Mouse (Mus musculus): ENCODE results near the gene Gpx4. TPM values are rescaled to one million over a fixed set of nuclear protein-coding genes. Genes with fewer than 3 reads are reported as not detected.

Gpx4 gene
- polyA plus RNA-seq, 1 experiment from 2014 or later: 552 TPM

DNA sequence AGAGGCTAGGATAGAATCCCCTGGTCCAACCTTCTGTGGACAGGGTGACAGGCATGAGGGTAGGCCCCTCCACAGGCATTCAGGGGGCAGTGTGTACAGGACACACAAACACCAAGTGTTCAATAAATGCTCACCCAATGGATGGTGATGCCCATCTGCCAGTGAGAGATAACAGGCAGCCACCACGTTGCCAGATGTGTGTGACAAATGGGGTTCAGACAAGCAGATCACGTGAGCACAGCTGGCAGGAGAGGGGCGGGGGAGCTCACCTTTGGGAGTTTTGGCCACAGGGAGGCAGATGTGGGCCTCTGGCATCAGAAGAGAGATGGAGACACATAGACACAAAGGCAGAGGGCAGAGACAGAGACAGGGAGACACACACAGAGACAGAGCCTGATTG is 34.1 kb downstream of the Gpx4 start:
- ATAC-seq: no peak
- no peak overlapping the region for H3K27ac ChIP-seq (ENCODE audit: low read length)
- no peaks in the 10 kb centered on the region for H3K4me1 ChIP-seq (ENCODE audit: control insufficient read depth, insufficient read depth, low read length)
- H3K9ac ChIP-seq (ENCODE audit: low read depth, low read length): no peak overlapping the region
- H3K4me2 ChIP-seq (ENCODE audit: low read length): no peak overlapping the region
- no peaks in the 10 kb centered on the region for H3K9me3 ChIP-seq (replicated peaks; ENCODE audit: control insufficient read depth, low read length, poor library complexity, severe bottlenecking)
- 80% methylated on average over 3 of the region's 3 CpGs for WGBS
- H3K4me3 ChIP-seq (ENCODE audit: low read depth, low read length): no peak overlapping the region
- no peaks in the 10 kb centered on the region for H3K27me3 ChIP-seq (ENCODE audit: control insufficient read depth, insufficient read depth, low read depth, low read length)
- H3K36me3 ChIP-seq (ENCODE audit: control insufficient read depth, insufficient read depth, low read length): peaks cover 21% of the 10 kb centered on the region; the same call in 1 of the 2 replicates

DNA sequence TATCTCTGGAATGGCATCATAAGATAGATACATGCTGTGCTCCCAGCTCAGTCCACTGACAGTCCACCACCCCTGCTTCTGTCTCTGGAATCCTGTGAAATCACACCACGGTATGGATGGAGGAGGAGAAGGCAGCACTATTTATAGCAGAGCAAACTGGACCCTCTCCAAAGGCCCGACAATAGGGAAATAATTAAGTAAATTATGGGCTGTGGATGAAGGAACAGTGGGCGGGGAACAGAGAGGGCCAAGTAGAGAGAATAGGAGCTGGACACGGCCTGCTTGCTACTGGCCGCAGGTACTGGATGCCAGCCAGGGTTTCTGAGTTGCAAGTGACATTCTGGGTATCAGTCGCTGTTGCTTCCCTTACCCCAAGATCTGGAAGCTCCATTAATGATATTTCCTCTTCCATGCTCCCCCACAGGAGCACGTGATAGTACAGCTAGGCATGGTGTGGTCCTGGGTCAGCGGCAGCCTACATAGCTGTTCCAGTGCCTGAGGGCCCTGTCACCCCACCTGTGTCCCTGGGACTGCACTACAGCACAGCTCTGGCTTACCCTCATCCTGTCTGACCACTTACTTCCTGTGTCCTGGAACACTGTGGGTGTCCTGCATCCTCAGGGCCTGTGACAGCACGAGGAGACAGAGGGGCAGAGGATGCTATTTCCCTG is 38.0 kb downstream of the Gpx4 start:
- H3K27ac ChIP-seq (ENCODE audit: low read length): no peak overlapping the region
- no peaks in the 10 kb centered on the region for H3K4me1 ChIP-seq (ENCODE audit: control insufficient read depth, insufficient read depth, low read length)
- H3K4me2 ChIP-seq (ENCODE audit: low read length): no peak overlapping the region
- no peaks in the 10 kb centered on the region for H3K9me3 ChIP-seq (replicated peaks; ENCODE audit: control insufficient read depth, low read length, poor library complexity, severe bottlenecking)
- no peak overlapping the region for H3K4me3 ChIP-seq (ENCODE audit: low read depth, low read length)
- WGBS: 83% methylated on average over 9 of the region's 9 CpGs
- ATAC-seq: no peak
- H3K9ac ChIP-seq (ENCODE audit: low read depth, low read length): no peak overlapping the region
- H3K36me3 ChIP-seq (ENCODE audit: control insufficient read depth, insufficient read depth, low read length): peaks cover 21% of the 10 kb centered on the region; the same call in 1 of the 2 replicates
- H3K27me3 ChIP-seq (ENCODE audit: control insufficient read depth, insufficient read depth, low read depth, low read length): no peaks in the 10 kb centered on the region

GRCm38 (mm10) chr10:80086847-80087246 is 39.9 kb downstream of the Gpx4 start:
- H3K36me3 ChIP-seq (ENCODE audit: control insufficient read depth, insufficient read depth, low read length): peaks cover 9% of the 10 kb centered on the region; the same call in 1 of the 2 replicates
- WGBS: 90% methylated on average over 3 of the region's 3 CpGs
- H3K9ac ChIP-seq (ENCODE audit: low read depth, low read length): no peak overlapping the region
- no peak for ATAC-seq
- no peak overlapping the region for H3K27ac ChIP-seq (ENCODE audit: low read length)
- H3K4me2 ChIP-seq (ENCODE audit: low read length): no peak overlapping the region
- H3K4me1 ChIP-seq (ENCODE audit: control insufficient read depth, insufficient read depth, low read length): no peaks in the 10 kb centered on the region
- no peaks in the 10 kb centered on the region for H3K9me3 ChIP-seq (replicated peaks; ENCODE audit: control insufficient read depth, low read length, poor library complexity, severe bottlenecking)
- H3K4me3 ChIP-seq (ENCODE audit: low read depth, low read length): no peak overlapping the region
- no peaks in the 10 kb centered on the region for H3K27me3 ChIP-seq (ENCODE audit: control insufficient read depth, insufficient read depth, low read depth, low read length)

DNA sequence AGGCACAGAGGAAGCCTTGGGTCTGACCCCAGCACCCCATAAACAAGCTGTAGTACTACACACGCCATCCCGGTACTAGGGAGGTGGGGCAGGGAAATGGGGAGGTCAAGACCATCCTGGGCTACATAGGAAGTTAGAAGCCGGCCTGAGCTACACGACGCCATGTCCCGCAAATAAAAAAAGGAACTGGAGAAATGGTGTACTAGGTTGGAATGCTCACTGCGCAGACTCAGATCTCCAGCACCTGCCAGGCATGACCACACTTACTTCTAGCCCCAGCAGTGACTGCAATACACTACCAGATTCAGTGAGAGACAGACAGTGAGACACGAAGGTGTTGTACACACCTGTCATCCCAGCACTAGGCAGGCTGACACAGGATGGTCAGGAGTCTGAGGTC is 40.5 kb downstream of the Gpx4 start:
- Histone ChIP-seq H3K27ac (ENCODE audit: low read length) (no peak overlapping the region), H3K36me3 (ENCODE audit: control insufficient read depth, insufficient read depth, low read length) (peaks cover 5% of the 10 kb centered on the region; the same call in 1 of the 2 replicates), H3K9ac (ENCODE audit: low read depth, low read length) (no peak overlapping the region), H3K9me3 (replicated peaks; ENCODE audit: control insufficient read depth, low read length, poor library complexity, severe bottlenecking) (no peaks in the 10 kb centered on the region), H3K4me3 (ENCODE audit: low read depth, low read length) (no peak overlapping the region), H3K27me3 (ENCODE audit: control insufficient read depth, insufficient read depth, low read depth, low read length) (no peaks in the 10 kb centered on the region), H3K4me1 (ENCODE audit: control insufficient read depth, insufficient read depth, low read length) (no peaks in the 10 kb centered on the region), H3K4me2 (ENCODE audit: low read length) (no peak overlapping the region)
- no peak for ATAC-seq
- WGBS: 92% methylated on average over 8 of the region's 8 CpGs

DNA sequence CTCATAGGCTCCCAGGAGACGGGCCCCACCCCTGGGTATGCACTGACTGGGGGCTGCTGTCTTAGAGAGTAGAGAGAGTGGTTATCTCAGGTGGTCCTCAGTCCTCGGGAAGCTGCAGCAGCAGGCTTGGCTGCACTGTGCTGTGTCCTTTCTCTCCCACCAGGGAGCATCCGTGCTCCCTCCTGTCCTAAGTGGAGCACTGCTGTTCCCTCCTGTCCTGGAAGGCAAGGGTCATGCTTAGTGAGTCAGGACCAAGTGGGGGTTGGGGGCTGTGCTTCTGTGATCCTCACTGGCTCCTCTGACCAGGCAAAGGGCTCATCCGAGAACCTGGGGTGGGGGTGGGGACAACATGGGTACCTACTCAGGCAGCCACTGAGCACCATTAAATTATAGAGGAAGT is 42.2 kb downstream of the Gpx4 start:
- Histone ChIP-seq H3K9ac (ENCODE audit: low read depth, low read length) (no peak overlapping the region), H3K4me2 (ENCODE audit: low read length) (no peak overlapping the region), H3K27ac (ENCODE audit: low read length) (no peak overlapping the region), H3K9me3 (replicated peaks; ENCODE audit: control insufficient read depth, low read length, poor library complexity, severe bottlenecking) (no peaks in the 10 kb centered on the region), H3K27me3 (ENCODE audit: control insufficient read depth, insufficient read depth, low read depth, low read length) (no peaks in the 10 kb centered on the region), H3K4me1 (ENCODE audit: control insufficient read depth, insufficient read depth, low read length) (no peaks in the 10 kb centered on the region), H3K4me3 (ENCODE audit: low read depth, low read length) (no peak overlapping the region), H3K36me3 (ENCODE audit: control insufficient read depth, insufficient read depth, low read length) (no peaks in the 10 kb centered on the region)
- ATAC-seq: no peak
- 54% methylated on average over 4 of the region's 4 CpGs for WGBS

- ATAC-seq: no peak
- WGBS: 88% methylated on average over 6 of the region's 6 CpGs
- Histone ChIP-seq H3K9me3 (replicated peaks; ENCODE audit: control insufficient read depth, low read length, poor library complexity, severe bottlenecking) (no peaks in the 10 kb centered on the region), H3K4me3 (ENCODE audit: low read depth, low read length) (no peak overlapping the region), H3K27ac (ENCODE audit: low read length) (no peak overlapping the region), H3K27me3 (ENCODE audit: control insufficient read depth, insufficient read depth, low read depth, low read length) (no peaks in the 10 kb centered on the region), H3K9ac (ENCODE audit: low read depth, low read length) (no peak overlapping the region), H3K4me2 (ENCODE audit: low read length) (no peak overlapping the region), H3K4me1 (ENCODE audit: control insufficient read depth, insufficient read depth, low read length) (no peaks in the 10 kb centered on the region), H3K36me3 (ENCODE audit: control insufficient read depth, insufficient read depth, low read length) (no peaks in the 10 kb centered on the region)
Measured at GRCm38 (mm10) chr10:80091527-80091926, 44.6 kb downstream of the Gpx4 start.

- Histone ChIP-seq H3K9me3 (replicated peaks; ENCODE audit: control insufficient read depth, low read length, poor library complexity, severe bottlenecking) (no peaks in the 10 kb centered on the region), H3K4me3 (ENCODE audit: low read depth, low read length) (no peak overlapping the region), H3K27ac (ENCODE audit: low read length) (no peak overlapping the region), H3K36me3 (ENCODE audit: control insufficient read depth, insufficient read depth, low read length) (no peaks in the 10 kb centered on the region), H3K27me3 (ENCODE audit: control insufficient read depth, insufficient read depth, low read depth, low read length) (no peaks in the 10 kb centered on the region), H3K4me2 (ENCODE audit: low read length) (no peak overlapping the region), H3K9ac (ENCODE audit: low read depth, low read length) (no peak overlapping the region), H3K4me1 (ENCODE audit: control insufficient read depth, insufficient read depth, low read length) (no peaks in the 10 kb centered on the region)
- no peak for ATAC-seq
- WGBS: 79% methylated on average over 5 of the region's 5 CpGs
Measured at GRCm38 (mm10) chr10:80092690-80093089, 45.7 kb downstream of the Gpx4 start.

DNA sequence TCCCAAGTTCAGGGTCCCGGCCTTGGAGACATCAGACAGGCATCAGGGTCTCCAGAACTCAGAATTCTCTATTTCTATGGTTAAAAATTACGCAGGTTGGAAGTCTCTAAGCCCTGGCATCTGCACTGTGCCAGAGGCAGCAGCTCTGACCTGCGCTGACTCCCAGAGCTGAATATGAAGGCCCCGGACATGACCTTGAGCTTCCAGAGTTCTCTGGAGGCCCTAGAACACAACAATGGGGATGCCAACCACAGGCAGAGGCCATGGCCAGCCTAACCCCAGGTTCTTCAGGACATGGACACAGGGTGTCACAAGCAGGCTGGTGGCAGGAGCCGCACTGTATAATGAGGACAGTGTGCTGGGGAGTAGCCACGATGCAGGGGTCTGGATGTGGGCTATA is 47.1 kb downstream of the Gpx4 start:
- Histone ChIP-seq H3K4me1 (ENCODE audit: control insufficient read depth, insufficient read depth, low read length) (no peaks in the 10 kb centered on the region), H3K4me3 (ENCODE audit: low read depth, low read length) (no peak overlapping the region), H3K27me3 (ENCODE audit: control insufficient read depth, insufficient read depth, low read depth, low read length) (no peaks in the 10 kb centered on the region), H3K9me3 (replicated peaks; ENCODE audit: control insufficient read depth, low read length, poor library complexity, severe bottlenecking) (no peaks in the 10 kb centered on the region), H3K9ac (ENCODE audit: low read depth, low read length) (no peak overlapping the region), H3K36me3 (ENCODE audit: control insufficient read depth, insufficient read depth, low read length) (no peaks in the 10 kb centered on the region), H3K27ac (ENCODE audit: low read length) (no peak overlapping the region), H3K4me2 (ENCODE audit: low read length) (no peak overlapping the region)
- 95% methylated on average over 6 of the region's 6 CpGs for WGBS
- no peak for ATAC-seq

DNA sequence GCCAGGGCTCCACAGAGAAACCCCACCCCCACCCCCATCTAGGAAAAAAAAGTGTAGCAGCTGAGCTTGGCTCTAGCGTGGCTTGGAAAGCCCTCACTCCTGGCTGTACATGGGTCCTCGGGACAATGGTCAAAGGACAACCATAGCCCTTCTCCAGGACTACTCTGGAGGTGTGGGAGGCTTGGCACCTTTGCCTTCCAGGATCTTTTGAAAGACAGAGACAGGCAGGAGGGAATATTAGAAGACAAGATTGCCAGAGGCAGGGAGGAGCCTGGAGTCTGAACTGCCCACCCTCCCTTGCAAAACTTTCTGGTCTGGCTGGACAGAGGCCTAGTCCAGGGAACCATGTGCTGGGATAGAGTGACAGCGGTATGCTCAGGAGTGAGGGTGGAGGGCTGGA is 47.7 kb downstream of the Gpx4 start:
- Histone ChIP-seq H3K27me3 (ENCODE audit: control insufficient read depth, insufficient read depth, low read depth, low read length) (no peaks in the 10 kb centered on the region), H3K4me1 (ENCODE audit: control insufficient read depth, insufficient read depth, low read length) (no peaks in the 10 kb centered on the region), H3K36me3 (ENCODE audit: control insufficient read depth, insufficient read depth, low read length) (no peaks in the 10 kb centered on the region), H3K4me2 (ENCODE audit: low read length) (no peak overlapping the region), H3K9me3 (replicated peaks; ENCODE audit: control insufficient read depth, low read length, poor library complexity, severe bottlenecking) (no peaks in the 10 kb centered on the region), H3K9ac (ENCODE audit: low read depth, low read length) (no peak overlapping the region), H3K27ac (ENCODE audit: low read length) (no peak overlapping the region), H3K4me3 (ENCODE audit: low read depth, low read length) (no peak overlapping the region)
- no peak for ATAC-seq
- WGBS: 79% methylated on average over 3 of the region's 3 CpGs
